Mouse (Mus musculus): Measurements from ENCODE around the gene Palld. TPM values are rescaled to one million over a fixed set of nuclear protein-coding genes. Genes with fewer than 3 reads are reported as not detected.
A peak's percentile ranks its signal among the peaks of the same experiment; 100 is the strongest.

The Palld gene
- polyA plus RNA-seq, 1 experiment from 2014 or later, result 51.6 TPM

- Histone ChIP-seq H3K9me3 (no peaks in the 10 kb centered on the region), H3K36me3 (replicated peaks) (peaks cover 15% of the 10 kb centered on the region), H3K27ac (peak overlapping the region; percentile 89), H3K4me1 (peaks cover 65% of the 10 kb centered on the region), H3K27me3 (ENCODE audit: poor library complexity, severe bottlenecking) (no peaks in the 10 kb centered on the region), H3K4me3 (peak overlapping the region; percentile 63)
- DNase-seq (ENCODE audit: extremely low spot score, low spot score), result peak; percentile 59
- 3% methylated on average over 8 of the region's 8 CpGs for WGBS
Measured at GRCm38 (mm10) chr8:61591446-61591845, 311.0 kb downstream of the Palld start.

- peaks cover 58% of the 10 kb centered on the region for H3K4me1 ChIP-seq
- H3K36me3 ChIP-seq (replicated peaks), result peaks cover 20% of the 10 kb centered on the region
- DNase-seq (ENCODE audit: extremely low spot score, low spot score), result peak; percentile 93
- WGBS, result under 1% methylated on average over 35 of the region's 35 CpGs
- no peaks in the 10 kb centered on the region for H3K27me3 ChIP-seq (ENCODE audit: poor library complexity, severe bottlenecking)
- peak overlapping the region; percentile 63 for H3K4me3 ChIP-seq
- peak overlapping the region; percentile 89 for H3K27ac ChIP-seq
- H3K9me3 ChIP-seq, result no peaks in the 10 kb centered on the region
Measured at GRCm38 (mm10) chr8:61590551-61591431, 311.7 kb downstream of the Palld start.

DNA sequence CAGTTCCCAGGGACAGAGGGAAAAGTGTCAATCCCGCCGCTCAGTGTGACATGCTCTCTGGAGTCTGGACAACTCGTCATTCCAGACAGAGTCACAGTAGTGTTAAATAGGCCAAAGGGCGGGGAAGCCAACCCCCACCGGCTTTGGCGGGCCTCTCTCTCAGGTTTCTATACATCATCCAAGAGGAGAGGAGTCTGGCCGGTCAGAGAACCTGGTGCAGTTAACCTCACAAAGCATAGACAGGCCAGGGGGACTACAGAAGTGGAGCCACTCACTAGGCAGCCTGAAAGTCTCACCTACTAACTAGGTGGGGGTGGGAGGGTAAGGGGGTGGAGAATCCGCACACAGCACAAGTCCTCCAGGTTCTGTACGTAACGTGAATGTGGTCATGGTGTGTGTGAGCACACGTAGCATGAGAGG lies 312.5 kb downstream of the Palld start:
- Histone ChIP-seq H3K27me3 (ENCODE audit: poor library complexity, severe bottlenecking) (no peaks in the 10 kb centered on the region), H3K9me3 (no peaks in the 10 kb centered on the region), H3K4me3 (peak overlapping the region; percentile 63), H3K4me1 (peaks cover 58% of the 10 kb centered on the region), H3K36me3 (replicated peaks) (peaks cover 23% of the 10 kb centered on the region), H3K27ac (peak overlapping the region; percentile 89)
- DNase-seq (ENCODE audit: extremely low spot score, low spot score), result peak; percentile 41
- under 1% methylated on average over 11 of the region's 11 CpGs for WGBS

- H3K4me1 ChIP-seq, result peaks cover 58% of the 10 kb centered on the region
- no peak overlapping the region for H3K27ac ChIP-seq
- H3K36me3 ChIP-seq (replicated peaks), result peaks cover 40% of the 10 kb centered on the region
- H3K4me3 ChIP-seq, result no peak overlapping the region
- no peaks in the 10 kb centered on the region for H3K27me3 ChIP-seq (ENCODE audit: poor library complexity, severe bottlenecking)
- 96% methylated on average over 1 of the region's 1 CpGs for WGBS
- no peaks in the 10 kb centered on the region for H3K9me3 ChIP-seq
- DNase-seq (ENCODE audit: extremely low spot score, low spot score), result no peak
Measured at GRCm38 (mm10) chr8:61588336-61588735, 314.2 kb downstream of the Palld start.

DNA sequence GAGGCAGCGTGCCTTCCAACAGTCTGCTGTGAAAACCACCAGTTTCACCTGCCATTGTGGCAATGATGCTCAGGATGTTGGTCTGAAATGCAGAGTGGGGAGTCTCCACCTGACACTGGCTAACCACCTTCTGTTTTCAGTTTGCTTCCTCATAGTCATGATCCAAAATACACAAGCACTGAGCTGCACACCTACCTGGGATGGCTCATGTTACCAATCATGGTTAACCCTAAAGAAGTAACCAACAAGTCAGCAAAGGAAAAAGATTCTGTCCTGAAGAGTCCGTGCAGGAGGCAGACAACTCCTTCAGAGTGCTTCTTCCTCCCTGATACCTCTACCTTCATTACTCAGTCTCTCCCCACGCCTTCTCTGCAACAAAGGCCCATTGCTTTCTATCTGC lies 314.8 kb downstream of the Palld start:
- no peak overlapping the region for H3K4me3 ChIP-seq
- WGBS, result 71% methylated on average over 3 of the region's 3 CpGs
- H3K36me3 ChIP-seq (replicated peaks), result peaks cover 44% of the 10 kb centered on the region
- H3K27ac ChIP-seq, result no peak overlapping the region
- no peaks in the 10 kb centered on the region for H3K27me3 ChIP-seq (ENCODE audit: poor library complexity, severe bottlenecking)
- DNase-seq (ENCODE audit: extremely low spot score, low spot score), result no peak
- H3K9me3 ChIP-seq, result no peaks in the 10 kb centered on the region
- peaks cover 53% of the 10 kb centered on the region for H3K4me1 ChIP-seq

DNA sequence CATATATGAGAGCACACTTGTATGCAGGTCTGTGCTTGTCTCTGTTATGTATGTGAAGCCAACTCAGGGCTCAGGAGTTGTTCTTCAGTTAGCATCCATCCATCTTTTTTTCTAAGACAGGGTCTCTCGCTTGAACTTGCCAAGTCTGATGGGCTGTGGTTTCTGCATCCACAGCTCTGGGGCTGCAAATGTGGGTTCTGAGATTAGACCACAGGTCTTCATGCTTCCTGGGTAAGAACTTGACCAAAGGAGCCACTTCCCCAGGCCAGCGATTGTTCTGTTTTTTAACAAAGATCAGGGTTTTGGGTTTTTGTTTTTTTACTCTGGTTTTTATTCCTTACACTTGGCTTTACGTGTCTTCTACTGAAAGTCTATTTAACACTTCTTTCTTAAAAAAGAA lies 316.0 kb downstream of the Palld start:
- Histone ChIP-seq H3K27me3 (ENCODE audit: poor library complexity, severe bottlenecking) (no peaks in the 10 kb centered on the region), H3K4me1 (peaks cover 41% of the 10 kb centered on the region), H3K36me3 (replicated peaks) (peaks cover 51% of the 10 kb centered on the region), H3K4me3 (no peak overlapping the region), H3K9me3 (no peaks in the 10 kb centered on the region), H3K27ac (no peak overlapping the region)
- no peak for DNase-seq (ENCODE audit: extremely low spot score, low spot score)
- WGBS, result 91% methylated on average over 3 of the region's 3 CpGs

- 77% methylated on average over 3 of the region's 3 CpGs for WGBS
- no peak for DNase-seq (ENCODE audit: extremely low spot score, low spot score)
- Histone ChIP-seq H3K4me1 (peaks cover 33% of the 10 kb centered on the region), H3K27ac (no peak overlapping the region), H3K9me3 (no peaks in the 10 kb centered on the region), H3K4me3 (no peak overlapping the region), H3K27me3 (ENCODE audit: poor library complexity, severe bottlenecking) (no peaks in the 10 kb centered on the region), H3K36me3 (replicated peaks) (peaks cover 51% of the 10 kb centered on the region)
Measured at GRCm38 (mm10) chr8:61585746-61586145, 316.7 kb downstream of the Palld start.

- Histone ChIP-seq H3K4me3 (no peak overlapping the region), H3K9me3 (no peaks in the 10 kb centered on the region), H3K36me3 (replicated peaks) (peaks cover 51% of the 10 kb centered on the region), H3K27me3 (ENCODE audit: poor library complexity, severe bottlenecking) (no peaks in the 10 kb centered on the region), H3K4me1 (peaks cover 25% of the 10 kb centered on the region), H3K27ac (no peak overlapping the region)
- no peak for DNase-seq (ENCODE audit: extremely low spot score, low spot score)
- WGBS, result 90% methylated on average over 5 of the region's 5 CpGs
Measured at GRCm38 (mm10) chr8:61584714-61585383, 317.6 kb downstream of the Palld start.

DNA sequence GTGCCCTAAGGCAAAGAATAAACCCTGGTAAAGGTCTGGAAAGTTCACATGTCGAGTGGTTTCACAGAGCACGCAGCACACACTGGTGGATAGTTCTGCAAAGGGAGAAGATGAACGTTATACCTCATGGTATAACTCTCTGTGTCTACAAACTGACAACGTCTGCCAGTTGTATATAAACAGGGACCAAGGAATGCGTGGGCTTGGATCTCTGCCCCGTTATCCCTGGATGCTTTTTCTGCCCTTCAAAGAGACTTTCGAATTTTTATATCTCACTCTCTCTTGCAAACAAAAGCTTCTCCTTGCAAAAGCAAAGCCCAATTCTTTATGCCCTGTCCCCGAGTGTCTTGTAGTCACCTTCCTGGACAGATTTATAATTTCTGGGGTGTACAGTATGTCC lies 319.9 kb downstream of the Palld start:
- Histone ChIP-seq H3K9me3 (no peaks in the 10 kb centered on the region), H3K27me3 (ENCODE audit: poor library complexity, severe bottlenecking) (no peaks in the 10 kb centered on the region), H3K4me1 (0 out of 2 replicates have a peak, but pooled peaks cover 6% of the 10 kb centered on the region), H3K27ac (no peak overlapping the region), H3K36me3 (replicated peaks) (peaks cover 60% of the 10 kb centered on the region), H3K4me3 (no peak overlapping the region)
- DNase-seq (ENCODE audit: extremely low spot score, low spot score), result no peak
- 92% methylated on average over 8 of the region's 8 CpGs for WGBS

DNA sequence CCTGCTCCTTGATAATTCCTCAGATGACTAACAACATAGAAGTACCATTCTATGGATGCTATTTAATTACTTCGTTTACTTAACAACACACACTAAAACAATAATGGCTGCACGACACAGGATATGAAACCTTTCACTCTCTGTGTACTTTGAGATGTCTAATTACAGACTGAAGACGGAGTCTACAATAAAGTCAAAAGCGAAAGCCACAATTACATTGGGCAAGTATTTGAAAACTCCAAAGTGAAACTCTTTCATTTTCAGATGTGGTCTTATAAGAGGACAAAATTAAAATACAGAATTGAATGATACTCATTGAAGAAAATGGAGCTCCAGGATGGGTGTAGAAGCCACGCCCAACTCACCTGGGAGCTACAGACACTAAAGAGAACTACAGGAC lies 321.2 kb downstream of the Palld start:
- Histone ChIP-seq H3K9me3 (no peaks in the 10 kb centered on the region), H3K27me3 (ENCODE audit: poor library complexity, severe bottlenecking) (no peaks in the 10 kb centered on the region), H3K4me3 (no peak overlapping the region), H3K36me3 (replicated peaks) (peaks cover 56% of the 10 kb centered on the region), H3K27ac (no peak overlapping the region), H3K4me1 (0 out of 2 replicates have a peak, but pooled peaks cover 6% of the 10 kb centered on the region)
- WGBS, result 92% methylated on average over 5 of the region's 5 CpGs
- no peak for DNase-seq (ENCODE audit: extremely low spot score, low spot score)

- DNase-seq (ENCODE audit: extremely low spot score, low spot score), result no peak
- Histone ChIP-seq H3K4me1 (peaks cover 3% of the 10 kb centered on the region; the same call in 1 of the 2 replicates), H3K4me3 (no peak overlapping the region), H3K36me3 (replicated peaks) (peaks cover 48% of the 10 kb centered on the region), H3K27ac (no peak overlapping the region), H3K9me3 (no peaks in the 10 kb centered on the region), H3K27me3 (ENCODE audit: poor library complexity, severe bottlenecking) (no peaks in the 10 kb centered on the region)
- WGBS, result 83% methylated on average over 4 of the region's 4 CpGs
Measured at GRCm38 (mm10) chr8:61579831-61580230, 322.7 kb downstream of the Palld start.

- Histone ChIP-seq H3K9me3 (no peaks in the 10 kb centered on the region), H3K4me3 (no peak overlapping the region), H3K36me3 (replicated peaks) (peaks cover 37% of the 10 kb centered on the region), H3K27ac (no peak overlapping the region), H3K27me3 (ENCODE audit: poor library complexity, severe bottlenecking) (no peaks in the 10 kb centered on the region), H3K4me1 (peaks cover 8% of the 10 kb centered on the region)
- DNase-seq (ENCODE audit: extremely low spot score, low spot score), result no peak
- WGBS, result 92% methylated on average over 6 of the region's 6 CpGs
Measured at GRCm38 (mm10) chr8:61578754-61579153, 323.7 kb downstream of the Palld start.

DNA sequence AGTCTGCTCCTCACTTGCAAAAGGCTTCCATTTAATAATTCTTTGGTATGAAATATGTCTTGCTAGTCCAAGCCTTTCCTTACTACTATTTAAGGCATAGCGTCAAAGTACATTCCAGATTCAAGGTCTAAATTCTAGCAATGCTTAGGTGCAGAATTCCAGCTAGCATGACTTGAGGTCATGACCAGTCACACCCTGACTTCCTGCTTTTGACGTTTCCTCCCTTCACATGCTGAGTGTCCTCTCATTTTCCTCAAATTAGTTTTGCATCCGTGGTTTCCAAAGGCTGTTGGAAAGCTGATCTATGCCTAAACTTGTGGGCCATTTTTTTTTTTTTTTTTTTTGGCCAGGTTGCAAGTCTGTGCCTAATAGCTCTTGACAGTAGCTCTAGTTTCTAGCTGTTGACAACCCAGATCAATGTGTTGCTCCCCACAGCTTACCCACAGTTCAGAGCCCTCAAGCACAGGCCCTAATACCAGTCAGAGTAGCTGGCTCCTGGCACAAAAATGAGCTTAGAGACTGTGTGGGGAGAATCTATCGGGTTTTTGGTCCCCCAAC lies 327.3 kb downstream of the Palld start:
- 67% methylated on average over 4 of the region's 4 CpGs for WGBS
- no peaks in the 10 kb centered on the region for H3K27me3 ChIP-seq (ENCODE audit: poor library complexity, severe bottlenecking)
- no peaks in the 10 kb centered on the region for H3K9me3 ChIP-seq
- H3K4me3 ChIP-seq, result no peak overlapping the region
- no peak overlapping the region for H3K27ac ChIP-seq
- DNase-seq (ENCODE audit: extremely low spot score, low spot score), result no peak
- H3K36me3 ChIP-seq (replicated peaks), result peaks cover 28% of the 10 kb centered on the region
- H3K4me1 ChIP-seq, result peaks cover 14% of the 10 kb centered on the region
